Mouse (Mus musculus) myocyte (in vitro differentiated cells): ENCODE data around the gene Nedd9. TPM values are rescaled to one million over a fixed set of nuclear protein-coding genes. Genes with fewer than 3 reads are reported as not detected.

Source experiments
- H3K27me3 ChIP-seq: one replicate; pipeline ENCODE4 v1.6.1; 2011; ENCODE audit not compliant: control insufficient read depth, insufficient read depth, insufficient read length
- H3K36me3 ChIP-seq: one replicate; pipeline ENCODE4 v1.6.1; 2011; ENCODE audit not compliant: control insufficient read depth, insufficient read depth
- H3K4me2 ChIP-seq: one replicate; pipeline ENCODE4 v1.6.1; 2011; ENCODE audit warnings: low read depth, control low read depth
- H3K4me3 ChIP-seq: one replicate; pipeline ENCODE4 v1.5.1; 2011; ENCODE audit warnings: mild to moderate bottlenecking, control low read depth, moderate library complexity
- H3K79me2 ChIP-seq: one replicate; pipeline ENCODE4 v1.6.1; 2011; ENCODE audit not compliant: control insufficient read depth, insufficient read depth
- H3ac ChIP-seq: one replicate; pipeline ENCODE4 v1.6.1; 2011; ENCODE audit not compliant: control insufficient read depth, insufficient read length
- CEBPB ChIP-seq: IDR thresholded peaks from 2 replicates; pipeline ENCODE4 v1.6.1; 2011; ENCODE audit warnings: mild to moderate bottlenecking, moderate library complexity; ENCODE audit not compliant: poor library complexity, insufficient read depth, severe bottlenecking
- E2F4 ChIP-seq: IDR thresholded peaks from one replicate; pipeline ENCODE4 v1.6.1; 2011; ENCODE audit warnings: mild to moderate bottlenecking, control low read depth, moderate library complexity; ENCODE audit not compliant: insufficient read depth
- MAX ChIP-seq: IDR thresholded peaks from one replicate; pipeline ENCODE4 v1.6.1; 2011; ENCODE audit warnings: low read depth, mild to moderate bottlenecking, control low read depth
- MYOD1 ChIP-seq, 3 experiments: IDR thresholded peaks; one replicate each; pipeline ENCODE4 v1.6.1; 2011; ENCODE audit warnings: control low read depth in 2 of 3, low read depth in 2 of 3, mild to moderate bottlenecking in 2 of 3, moderate library complexity in 1 of 3; ENCODE audit not compliant: insufficient read length in 2 of 3, control insufficient read depth in 1 of 3
- MYOG ChIP-seq, 3 experiments: IDR thresholded peaks; one replicate each; pipeline ENCODE4 v1.6.1; 2011; ENCODE audit warnings: control low read depth in 2 of 3, low read depth in 2 of 3, mild to moderate bottlenecking in 2 of 3; ENCODE audit not compliant: insufficient read length in 2 of 3, control insufficient read depth in 1 of 3, insufficient read depth in 1 of 3
- POLR2A ChIP-seq: IDR thresholded peaks from one replicate; pipeline ENCODE4 v1.6.1; 2011; ENCODE audit warnings: low read depth, mild to moderate bottlenecking, control low read depth, moderate library complexity; ENCODE audit not compliant: insufficient read length
- POLR2AphosphoS2 ChIP-seq: IDR thresholded peaks from one replicate; pipeline ENCODE4 v1.6.1; 2011; ENCODE audit warnings: low read depth, control low read depth; ENCODE audit not compliant: insufficient read length
- REST ChIP-seq: IDR thresholded peaks from one replicate; pipeline ENCODE4 v1.6.1; 2011; ENCODE audit warnings: mild to moderate bottlenecking, control low read depth, moderate library complexity; ENCODE audit not compliant: insufficient read depth, insufficient read length
- SRF ChIP-seq: IDR thresholded peaks from one replicate; pipeline ENCODE4 v1.6.1; 2011; ENCODE audit warnings: low read depth; ENCODE audit not compliant: control insufficient read depth, insufficient read length
- TCF12 ChIP-seq: IDR thresholded peaks from one replicate; pipeline ENCODE4 v1.6.1; 2011; ENCODE audit warnings: mild to moderate bottlenecking, control low read depth; ENCODE audit not compliant: poor library complexity, insufficient read depth, severe bottlenecking
- TCF3 ChIP-seq: IDR thresholded peaks from one replicate; pipeline ENCODE4 v1.6.1; 2011; ENCODE audit warnings: low read depth, control low read depth; ENCODE audit not compliant: insufficient read length
- USF1 ChIP-seq: IDR thresholded peaks from one replicate; pipeline ENCODE4 v1.6.1; 2011; ENCODE audit warnings: low read depth, mild to moderate bottlenecking, control low read depth, moderate library complexity
- polyA plus RNA-seq: library from polyadenylated mRNA; unstranded; fragments of >200 nt; fragmentation: generic; extraction: Trizol; gene quantifications from one replicate; pipeline ENCODE4 v1.2.1, GENCODE M21; 2012; ENCODE audit warnings: missing spikeins

Nedd9 gene
- polyA plus RNA-seq, 1 experiment, result 11.6 TPM

GRCm38 (mm10) chr13:41339653-41340351, 147.4 kb downstream of the Nedd9 start:
- peak overlapping the region; percentile 55 for H3K4me2 ChIP-seq
- H3K4me3 ChIP-seq, result no peak overlapping the region

GRCm38 (mm10) chr13:41339195-41339594, 148.0 kb downstream of the Nedd9 start:
- Histone ChIP-seq H3K79me2 (peaks cover 65% of the 10 kb centered on the region), H3ac (no peak overlapping the region), H3K4me2 (peak overlapping the region; percentile 55), H3K27me3 (no peaks in the 10 kb centered on the region), H3K4me3 (no peak overlapping the region), H3K36me3 (peaks cover 23% of the 10 kb centered on the region)
- TF ChIP-seq E2F4 (no peak), MYOG (IDR thresholded peaks at IDR 0.05; ENCODE audit: control insufficient read depth in 1 of 3, insufficient read depth in 1 of 3, insufficient read length in 2 of 3, low read depth in 2 of 3) (no peak), SRF (no peak), TCF12 (no peak), REST (no peak), CEBPB (no peak), POLR2A (no peak), MYOD1 (IDR thresholded peaks at IDR 0.05; ENCODE audit: control insufficient read depth in 1 of 3, insufficient read length in 2 of 3, low read depth in 2 of 3) (no peak), POLR2AphosphoS2 (no peak), USF1 (no peak), TCF3 (no peak), MAX (no peak)

More at GRCm38 (mm10) chr13:41339653-41340351, 147.4 kb downstream of the Nedd9 start:
- Histone ChIP-seq H3K36me3 (peaks cover 22% of the 10 kb centered on the region), H3K27me3 (no peaks in the 10 kb centered on the region), H3K79me2 (peaks cover 65% of the 10 kb centered on the region), H3ac (no peak overlapping the region)
- no peak for TF ChIP-seq CEBPB
- TF ChIP-seq TCF3, result no peak

GRCm38 (mm10) chr13:41337407-41337806, 149.8 kb downstream of the Nedd9 start:
- peaks cover 23% of the 10 kb centered on the region for H3K36me3 ChIP-seq
- no peak overlapping the region for H3K4me3 ChIP-seq
- no peak overlapping the region for H3ac ChIP-seq
- TF ChIP-seq MYOG (IDR thresholded peaks at IDR 0.05; ENCODE audit: control insufficient read depth in 1 of 3, insufficient read depth in 1 of 3, insufficient read length in 2 of 3, low read depth in 2 of 3) (peak in 1 of 3 experiments; percentile 45), MYOD1 (IDR thresholded peaks at IDR 0.05; ENCODE audit: control insufficient read depth in 1 of 3, insufficient read length in 2 of 3, low read depth in 2 of 3) (peak in 1 of 3 experiments; percentile 10), SRF (no peak)
- H3K27me3 ChIP-seq, result no peaks in the 10 kb centered on the region
- H3K79me2 ChIP-seq, result peaks cover 55% of the 10 kb centered on the region
- no peak overlapping the region for H3K4me2 ChIP-seq

DNA sequence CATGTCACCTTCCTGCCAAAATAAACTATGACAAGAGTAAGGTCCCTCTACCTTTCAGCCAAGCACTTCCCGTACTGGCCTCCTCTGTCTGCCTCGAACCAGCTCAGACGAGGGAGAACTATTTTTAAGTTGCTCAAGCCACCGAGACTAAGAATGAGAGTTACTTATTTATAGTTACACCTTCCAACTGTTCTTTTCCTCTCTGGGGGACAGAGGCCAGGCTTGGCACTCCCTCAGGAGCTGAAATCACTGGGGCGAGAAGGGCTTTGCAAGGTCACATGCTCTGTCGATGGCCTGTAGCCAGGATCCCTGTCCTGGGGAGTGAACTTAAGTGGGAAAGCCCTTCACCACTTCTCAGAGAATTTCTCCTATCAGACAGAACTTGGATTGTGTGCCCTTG, 150.9 kb downstream of the Nedd9 start:
- H3K4me3 ChIP-seq, result no peak overlapping the region
- peak overlapping the region; percentile 33 for H3K4me2 ChIP-seq
- TF ChIP-seq REST (no peak), USF1 (peak; percentile 65)
- no peak overlapping the region for H3ac ChIP-seq
- H3K36me3 ChIP-seq, result peaks cover 23% of the 10 kb centered on the region
- no peaks in the 10 kb centered on the region for H3K27me3 ChIP-seq
- peaks cover 49% of the 10 kb centered on the region for H3K79me2 ChIP-seq

GRCm38 (mm10) chr13:41335767-41336166, 151.4 kb downstream of the Nedd9 start:
- TF ChIP-seq MYOD1 (IDR thresholded peaks at IDR 0.05; ENCODE audit: control insufficient read depth in 1 of 3, insufficient read length in 2 of 3, low read depth in 2 of 3) (no peak), TCF12 (no peak), TCF3 (no peak), POLR2AphosphoS2 (no peak), SRF (no peak), MYOG (IDR thresholded peaks at IDR 0.05; ENCODE audit: control insufficient read depth in 1 of 3, insufficient read depth in 1 of 3, insufficient read length in 2 of 3, low read depth in 2 of 3) (no peak), MAX (no peak), REST (no peak), POLR2A (no peak), CEBPB (no peak), USF1 (no peak), E2F4 (no peak)
- Histone ChIP-seq H3K27me3 (no peaks in the 10 kb centered on the region), H3K79me2 (peaks cover 44% of the 10 kb centered on the region), H3ac (no peak overlapping the region), H3K4me2 (peak overlapping the region; percentile 33), H3K4me3 (no peak overlapping the region), H3K36me3 (peaks cover 19% of the 10 kb centered on the region)
